Mouse (Mus musculus): ENCODE results near the gene Dok5. TPM values are rescaled to one million over a fixed set of nuclear protein-coding genes. Genes with fewer than 3 reads are reported as not detected.

Dok5 gene
- total and polyA plus RNA-seq, 3 experiments: not detected

Other genes starting within 250 kb of the Dok5 start
- 70.9 and 75.7 TPM in 2 replicates for gene Pfdn4, start 235.4 kb upstream of the Dok5 start, total RNA-seq (2012; rRNA removed)
- 10 to 100 TPM in 1 of 2 experiments, not detected in 1; 60.5 TPM for gene Pfdn4, start 235.4 kb upstream of the Dok5 start, polyA plus RNA-seq (2012; ENCODE audit: insufficient read depth in 1 of 2, insufficient read length in 2 of 2, low read depth in 1 of 2, low replicate concordance in 2 of 2, missing spikeins in 1 of 2)
- gene Cyp24a1, start 234.7 kb upstream of the Dok5 start, total RNA-seq (2012; rRNA removed): not detected in 2 replicates
- under 1 TPM in 1 of 2 experiments, not detected in 1; 0.01 TPM for gene Cyp24a1, start 234.7 kb upstream of the Dok5 start, polyA plus RNA-seq (2012; ENCODE audit: insufficient read depth in 1 of 2, insufficient read length in 2 of 2, low read depth in 1 of 2, low replicate concordance in 2 of 2, missing spikeins in 1 of 2)
- gene 4930470P17Rik, start 129.8 kb upstream of the Dok5 start, total RNA-seq (2012; rRNA removed): not detected in 2 replicates
- gene 4930470P17Rik, start 129.8 kb upstream of the Dok5 start, polyA plus RNA-seq (2012; ENCODE audit: insufficient read depth in 1 of 2, insufficient read length in 2 of 2, low read depth in 1 of 2, low replicate concordance in 2 of 2, missing spikeins in 1 of 2): not detected